Mouse (Mus musculus) adrenal gland, postnatal 36 days (tissue): ENCODE measurements around the gene Mmp24. TPM values are rescaled to one million over a fixed set of nuclear protein-coding genes. Genes with fewer than 3 reads are reported as not detected.

Source experiments
- DNase-seq, 2 experiments: peaks; one replicate each; pipeline ENCODE4 v3.0.0; 2021; ENCODE audit warnings: mixed read lengths in 1 of 2
- total RNA-seq, 2 experiments: library from RNA; stranded (reverse); gene quantifications; 2 replicates each; pipeline ENCODE4 v1.2.3; 2021

Mmp24 gene
- total RNA-seq, 2 experiments from 2014 or later, result 1.4 to 1.7 TPM

GRCm38 (mm10) chr2:155860102-155860501, 85.0 kb downstream of the Mmp24 start:
- no peak for DNase-seq

- DNase-seq, result peak; percentile 73 to 79
These were observed 86.4 kb downstream of the Mmp24 start for GRCm38 (mm10) chr2:155861581-155861980.

- DNase-seq, result no peak
These were observed 87.6 kb downstream of the Mmp24 start for GRCm38 (mm10) chr2:155862573-155863300.

DNA sequence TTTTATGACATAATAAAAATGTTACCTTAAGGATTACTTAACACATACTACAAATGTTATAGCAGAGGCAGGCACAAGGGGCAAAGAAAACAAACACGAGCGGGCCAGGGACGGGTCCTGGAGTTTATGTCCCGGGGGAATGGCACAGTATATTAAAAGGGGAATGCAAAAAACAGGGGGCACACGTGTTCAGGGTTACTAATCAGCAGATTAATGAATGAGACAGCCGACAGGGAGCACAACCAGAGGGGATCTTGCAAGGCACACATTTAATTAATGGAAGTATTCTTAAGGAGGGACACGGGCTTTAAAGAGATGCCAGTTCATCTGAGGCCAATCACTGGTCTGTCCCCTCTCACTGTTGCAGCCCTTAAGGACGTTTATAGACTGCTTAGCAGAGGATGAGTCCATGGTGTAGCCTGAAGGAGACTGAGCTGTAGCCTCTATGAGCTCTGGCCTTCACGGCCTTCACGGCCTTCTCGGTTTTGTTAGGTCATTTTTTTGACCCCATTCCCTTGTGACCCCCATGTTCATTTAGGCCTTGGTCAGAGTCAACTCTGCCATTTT, 88.2 kb downstream of the Mmp24 start:
- no peak for DNase-seq

Other genes with a start within 250 kb of the Mmp24 start
- gene Gss, start 182.5 kb upstream of the Mmp24 start, total RNA-seq, result 10 to 100 TPM; 54.2 to 74.3 TPM
- under 1 TPM; 0.03 to 0.07 TPM for gene Myh7b, start 164.1 kb upstream of the Mmp24 start, total RNA-seq
- 100 to 1,000 TPM; 130 to 146 TPM for gene Trpc4ap, start 83.0 kb upstream of the Mmp24 start, total RNA-seq
- 10 to 100 TPM; 42.3 to 46.9 TPM for gene Edem2, start 45.9 kb upstream of the Mmp24 start, total RNA-seq
- not detected for gene Gm17581, start 39.5 kb upstream of the Mmp24 start, total RNA-seq
- 10 to 100 TPM; 27.0 to 72.3 TPM for gene Procr, start 24.2 kb upstream of the Mmp24 start, total RNA-seq
- gene BC029722, start 44.1 kb downstream of the Mmp24 start, total RNA-seq, result 100 to 1,000 TPM; 185 to 198 TPM
- 100 to 1,000 TPM; 158 to 163 TPM for gene Eif6, start 51.6 kb downstream of the Mmp24 start, total RNA-seq
- not detected for gene Fam83c, start 59.5 kb downstream of the Mmp24 start, total RNA-seq
- gene Uqcc1, start 155.0 kb downstream of the Mmp24 start, total RNA-seq, result 100 to 1,000 TPM; 103 to 126 TPM
- not detected for gene Gm15557, start 165.4 kb downstream of the Mmp24 start, total RNA-seq
- gene Gdf5, start 170.0 kb downstream of the Mmp24 start, total RNA-seq, result under 1 TPM; 0.56 to 0.89 TPM
- 10 to 100 TPM; 11.5 to 11.9 TPM for gene Cep250, start 181.1 kb downstream of the Mmp24 start, total RNA-seq
- 1 to 10 TPM; 1.5 to 2.8 TPM for gene 6430550D23Rik, start 232.6 kb downstream of the Mmp24 start, total RNA-seq
- 100 to 1,000 TPM; 235 to 250 TPM for gene Ergic3, start 232.7 kb downstream of the Mmp24 start, total RNA-seq